Mouse (Mus musculus) right cerebral cortex, postnatal 14 days (tissue): ENCODE data around the gene Arid2.

Experiments used
- DNase-seq: peaks from one replicate; pipeline ENCODE4 v3.0.0; 2022

Arid2 gene

DNA sequence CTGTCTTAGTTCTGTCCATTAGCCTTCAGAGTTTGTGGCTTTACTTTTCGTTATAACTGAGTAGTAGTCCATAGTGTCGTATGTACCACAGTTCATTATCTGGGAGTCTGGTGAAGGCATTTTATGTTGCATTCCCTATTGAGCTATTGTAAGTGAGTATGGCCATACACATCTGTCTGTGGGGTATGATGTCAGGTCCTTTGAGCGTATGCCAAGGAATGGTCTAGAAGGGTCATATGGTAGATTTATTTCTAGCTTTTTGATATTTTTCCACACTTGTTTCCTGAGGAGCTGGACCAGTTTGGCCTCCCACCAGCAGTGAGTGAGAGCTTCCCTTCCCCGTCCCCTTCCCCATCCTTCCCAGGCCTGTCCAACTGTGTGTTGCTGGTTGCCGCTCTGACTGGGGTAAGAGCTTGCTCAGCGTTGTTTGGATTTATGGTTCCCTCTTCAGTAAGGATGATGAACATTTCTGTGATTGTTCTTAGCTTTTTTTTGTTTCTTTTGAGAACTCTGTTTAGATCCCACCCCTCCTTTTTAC is 58.1 kb downstream of the Arid2 start:
- DNase-seq, result no peak

DNA sequence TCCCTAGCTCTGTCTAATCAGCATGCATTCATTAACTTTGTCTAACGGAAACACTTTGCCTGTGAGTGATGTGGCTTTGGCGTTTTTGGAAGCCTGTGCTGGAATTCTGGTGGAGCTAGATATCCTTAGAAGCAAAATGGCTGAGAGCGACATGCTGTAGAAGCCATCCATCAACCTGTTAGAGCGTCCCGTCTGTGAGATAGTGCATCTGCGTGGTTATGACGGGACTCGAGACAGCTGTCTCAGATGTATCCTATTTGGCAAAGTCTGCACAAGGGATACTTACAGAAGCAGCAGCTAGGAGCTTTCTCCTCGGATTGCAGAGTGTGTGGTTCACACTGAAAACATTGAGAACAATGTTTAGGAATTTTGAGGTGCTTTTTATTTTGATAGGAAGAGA is 64.1 kb downstream of the Arid2 start:
- no peak for DNase-seq

DNA sequence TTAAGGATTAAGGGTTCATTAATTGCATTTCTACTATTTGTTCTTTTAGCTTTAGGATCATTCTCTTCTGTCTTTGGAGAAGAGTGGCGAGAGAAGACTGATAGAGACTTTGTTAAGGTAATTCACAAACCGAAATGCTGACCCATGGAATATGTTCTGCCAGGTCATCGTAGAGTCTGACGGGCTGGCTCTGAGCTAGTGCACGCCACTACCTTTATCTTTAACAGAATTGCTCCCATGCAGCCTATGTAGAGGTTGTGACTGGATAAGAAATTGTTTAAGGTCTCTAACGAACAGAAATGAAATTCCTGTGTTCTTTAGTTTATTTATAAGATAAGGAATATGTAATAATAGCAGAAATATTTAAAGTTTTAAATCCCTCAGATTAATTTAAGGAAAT is 71.6 kb downstream of the Arid2 start:
- no peak for DNase-seq

DNA sequence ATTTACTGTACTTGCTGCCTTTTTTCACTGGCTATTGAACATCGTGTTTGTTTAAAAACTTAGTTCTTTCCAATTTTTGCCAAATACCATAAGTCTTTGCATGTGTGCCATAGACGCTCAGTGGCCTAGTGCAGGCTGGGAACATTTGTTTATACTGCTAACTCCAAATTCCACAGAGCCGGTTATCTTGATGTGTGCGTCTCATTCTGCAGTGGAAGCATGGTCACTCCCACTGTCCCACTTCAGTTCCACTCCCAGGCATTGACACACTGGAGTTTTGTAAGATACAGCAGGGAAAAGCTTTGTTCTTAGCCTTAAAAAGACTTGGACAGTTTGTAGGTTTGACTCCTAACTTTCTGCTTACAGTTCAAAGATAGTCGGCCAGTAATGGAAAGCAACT is 73.3 kb downstream of the Arid2 start:
- DNase-seq, result no peak

DNA sequence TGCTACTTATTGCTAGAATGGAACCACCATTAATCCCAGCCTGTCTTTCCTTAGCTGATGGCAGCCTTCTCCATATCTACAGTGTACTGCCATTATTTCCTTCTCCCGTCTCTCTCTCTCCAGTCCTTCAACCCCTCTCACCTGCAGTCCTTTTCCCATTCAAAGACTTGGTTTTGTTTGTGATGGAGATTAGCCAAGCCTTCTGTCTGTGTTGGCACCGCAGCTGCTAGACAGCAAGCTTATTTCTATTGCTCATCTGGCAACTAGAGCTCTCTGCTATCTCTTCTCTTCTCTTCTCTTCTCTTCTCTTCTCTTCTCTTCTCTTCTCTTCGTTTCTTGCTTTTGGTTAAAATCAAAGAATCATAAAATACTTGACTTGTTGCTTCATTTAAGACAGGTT is 78.0 kb downstream of the Arid2 start:
- DNase-seq, result no peak

DNA sequence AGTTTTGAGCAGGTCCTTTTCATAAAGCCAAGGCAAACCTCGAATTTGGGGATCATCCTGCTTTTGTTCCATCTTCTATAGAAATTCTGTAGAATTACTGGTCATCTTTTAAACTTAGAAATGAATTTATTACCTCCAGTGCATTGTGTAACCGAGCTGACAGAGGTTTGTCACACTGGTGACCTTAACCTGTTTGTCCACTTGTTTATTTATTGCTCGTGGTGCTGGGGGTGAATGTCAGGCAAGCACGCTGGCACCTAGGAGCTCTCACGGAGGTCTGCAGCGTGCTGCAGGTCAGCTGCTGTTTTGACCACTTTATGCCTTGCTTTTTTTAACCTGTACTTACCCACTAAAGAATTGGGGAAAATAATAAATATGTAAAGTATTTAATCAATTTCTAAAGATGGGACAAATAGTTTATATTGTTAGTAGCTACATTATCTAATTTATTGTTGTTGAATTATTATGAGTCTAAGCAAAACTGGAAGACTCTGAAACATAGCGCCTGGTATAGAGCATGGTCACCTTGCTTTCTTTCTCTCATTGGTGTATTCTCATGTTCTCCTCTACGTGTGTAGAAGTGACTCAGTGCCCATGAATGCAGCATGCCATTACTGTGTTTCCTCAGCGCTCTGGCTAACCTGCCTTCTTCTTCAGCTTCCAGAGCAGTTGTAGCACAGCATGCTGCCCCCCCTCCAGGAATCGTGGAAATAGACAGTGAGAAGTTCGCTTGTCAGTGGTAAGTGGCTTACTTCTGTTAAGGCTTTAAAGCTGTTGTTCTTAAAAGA is 79.1 kb downstream of the Arid2 start:
- no peak for DNase-seq

DNA sequence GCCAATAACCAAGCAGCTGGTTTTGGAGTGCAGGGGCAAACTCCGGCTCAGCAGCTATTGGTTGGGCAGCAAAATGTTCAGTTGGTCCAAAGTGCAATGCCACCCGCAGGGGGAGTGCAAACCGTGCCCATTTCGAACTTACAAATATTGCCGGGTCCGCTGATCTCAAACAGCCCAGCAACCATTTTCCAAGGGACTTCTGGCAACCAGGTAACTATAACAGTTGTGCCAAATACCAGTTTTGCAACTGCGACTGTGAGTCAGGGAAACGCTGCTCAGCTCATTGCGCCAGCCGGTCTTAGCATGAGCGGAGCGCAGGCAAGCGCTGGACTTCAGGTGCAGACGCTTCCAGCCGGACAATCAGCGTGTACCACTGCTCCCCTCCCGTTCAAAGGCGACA is 84.0 kb downstream of the Arid2 start:
- DNase-seq, result no peak

DNA sequence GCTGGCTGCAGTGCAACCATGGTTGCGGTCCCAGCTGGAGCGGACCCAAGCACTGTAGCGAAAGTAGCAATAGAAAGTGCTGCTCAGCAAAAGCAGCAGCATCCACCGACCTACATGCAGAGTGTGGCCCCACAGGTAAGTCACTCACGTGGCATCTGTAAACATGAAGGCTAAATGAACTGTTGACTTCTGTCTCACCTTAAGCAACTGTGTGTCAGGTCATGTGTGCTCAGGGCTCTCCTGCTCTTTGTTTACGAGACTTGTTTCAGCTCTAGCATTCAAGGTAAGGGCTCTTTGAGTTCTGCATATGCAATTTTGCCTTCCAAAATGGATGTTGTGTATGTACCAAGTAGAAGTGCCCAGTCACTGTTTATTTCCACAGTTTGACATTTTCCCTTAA is 85.3 kb downstream of the Arid2 start:
- no peak for DNase-seq

DNA sequence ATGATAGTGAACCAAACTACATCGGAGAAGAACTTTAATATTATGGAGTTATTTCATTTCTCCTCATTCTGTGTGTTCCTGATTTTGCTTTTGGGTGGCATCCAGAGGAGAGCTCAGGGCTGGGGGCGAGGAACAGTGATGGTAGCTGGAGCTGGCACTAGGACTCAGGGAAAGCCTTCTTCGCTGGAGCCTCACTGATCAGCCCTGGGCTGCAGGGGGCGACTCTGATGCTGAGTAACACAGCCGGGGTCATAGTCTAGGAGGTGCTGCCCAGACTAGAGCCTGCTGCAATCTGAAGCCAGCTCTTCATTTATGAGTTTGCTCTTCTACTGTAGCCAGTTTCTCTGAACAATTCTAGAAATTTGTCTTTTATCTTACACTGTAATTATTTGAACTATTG is 85.8 kb downstream of the Arid2 start:
- no peak for DNase-seq

DNA sequence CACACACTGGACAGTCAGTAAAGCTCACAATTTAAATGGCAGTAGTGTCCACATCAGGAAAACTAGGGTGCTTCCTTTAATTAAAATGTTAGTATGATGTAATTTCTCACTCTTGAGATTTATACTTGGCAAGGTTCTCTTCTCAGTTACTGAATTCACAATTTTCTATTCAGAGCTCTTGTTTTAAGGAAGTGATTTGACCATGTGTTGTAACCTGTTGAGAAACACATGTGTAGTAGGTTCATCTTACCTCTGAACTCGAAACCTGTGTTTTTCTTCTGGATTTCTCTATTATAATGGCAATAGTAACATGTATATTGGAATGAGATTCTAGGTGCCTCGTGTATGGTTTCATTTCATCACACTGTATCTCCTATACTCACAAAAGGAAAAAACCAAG is 88.9 kb downstream of the Arid2 start:
- no peak for DNase-seq

DNA sequence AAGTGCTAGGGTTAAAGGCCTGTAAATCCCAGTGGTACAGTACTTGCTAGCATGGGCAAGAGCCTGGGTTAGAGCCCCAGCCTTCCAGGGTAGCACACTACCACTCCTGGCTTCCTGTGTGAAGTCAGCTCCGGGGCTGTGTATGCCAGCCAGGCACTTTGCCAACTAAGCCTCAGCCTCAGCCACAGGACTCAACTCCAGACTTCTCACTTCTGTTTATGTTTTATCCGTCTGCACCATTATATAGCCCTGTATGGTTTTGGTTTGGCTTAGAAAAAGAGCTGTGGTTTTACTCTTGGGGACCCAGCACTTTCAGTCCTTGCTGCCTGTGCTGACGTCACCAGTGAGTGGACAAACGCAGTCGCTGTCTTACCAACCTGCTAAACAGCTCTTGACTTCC is 89.9 kb downstream of the Arid2 start:
- DNase-seq, result peak; percentile 27

DNA sequence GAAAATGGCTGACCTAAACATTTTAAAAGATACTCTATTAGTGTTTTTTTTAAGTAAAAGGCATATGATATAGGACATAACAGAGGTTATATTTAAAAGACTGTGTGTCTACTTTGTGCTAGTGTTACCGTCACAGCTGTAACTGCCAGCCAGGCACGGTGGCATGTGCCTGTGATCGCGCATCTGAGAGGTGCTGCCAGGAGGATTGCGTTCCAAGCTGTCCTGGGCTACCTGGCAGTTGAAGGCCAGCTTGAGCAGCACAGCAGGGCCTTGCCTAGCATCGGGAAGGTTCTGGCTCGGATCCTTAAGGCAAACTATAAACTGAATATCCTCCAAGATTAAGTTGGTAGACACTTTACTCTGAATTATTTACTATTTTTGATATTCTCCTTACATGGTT is 90.4 kb downstream of the Arid2 start:
- no peak for DNase-seq

DNA sequence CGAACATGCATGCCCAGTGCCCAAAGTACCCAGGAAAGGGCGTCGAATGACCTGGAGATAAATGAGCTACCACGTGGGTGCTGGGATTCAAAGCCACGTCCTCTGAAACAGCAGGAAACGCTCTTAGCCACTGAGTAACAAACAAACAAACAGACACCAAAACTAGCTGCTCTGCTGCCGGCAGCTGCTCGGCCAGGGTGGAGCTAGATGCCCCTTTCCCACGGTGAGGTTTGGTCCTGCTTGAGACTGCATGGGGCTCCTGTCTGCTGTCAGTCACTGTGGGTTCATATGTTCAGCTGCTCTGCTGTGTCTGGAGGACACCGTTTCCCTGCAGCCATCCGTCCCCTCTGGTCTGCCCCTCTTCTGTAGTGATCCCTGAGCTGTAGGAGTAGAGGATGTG is 94.9 kb downstream of the Arid2 start:
- no peak for DNase-seq

DNA sequence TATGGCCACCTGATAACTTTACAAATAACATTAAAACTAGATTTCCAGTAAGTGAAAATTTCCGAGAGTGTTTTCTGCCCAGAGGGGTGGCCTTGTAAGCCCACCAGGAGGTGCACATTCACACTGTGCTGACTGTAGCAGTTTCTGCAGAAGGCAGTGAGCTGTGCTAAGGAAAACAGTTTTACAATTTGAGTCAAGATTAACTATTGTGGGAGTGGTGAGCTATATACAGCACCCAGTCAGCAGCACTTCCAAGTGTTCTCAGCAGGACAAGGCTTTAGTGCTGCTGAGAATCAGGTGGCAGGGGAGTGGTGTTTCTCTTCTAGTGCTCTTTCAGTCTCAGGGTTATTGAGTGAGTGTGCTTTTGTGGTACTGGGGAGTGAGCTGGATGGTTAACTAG is 101.2 kb downstream of the Arid2 start:
- DNase-seq, result no peak

DNA sequence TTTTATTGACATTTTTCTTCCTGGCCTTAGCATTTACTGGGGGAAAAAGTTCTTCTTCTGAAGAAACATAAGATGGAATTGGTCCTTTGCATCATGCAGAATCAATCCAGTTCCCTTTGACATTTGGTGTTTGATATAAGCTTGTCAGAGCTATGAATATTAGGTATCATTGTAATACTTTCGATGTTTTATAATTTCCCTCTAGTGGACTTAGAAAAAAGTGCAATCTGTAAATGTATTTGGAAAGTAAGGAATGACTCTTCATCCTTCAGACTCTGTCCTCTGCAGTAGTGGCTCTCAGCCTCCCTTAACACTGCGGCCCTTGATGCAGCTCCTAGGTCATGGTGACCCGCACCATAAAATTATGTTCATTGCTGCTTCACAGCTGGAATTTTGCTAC is 105.6 kb downstream of the Arid2 start:
- no peak for DNase-seq

DNA sequence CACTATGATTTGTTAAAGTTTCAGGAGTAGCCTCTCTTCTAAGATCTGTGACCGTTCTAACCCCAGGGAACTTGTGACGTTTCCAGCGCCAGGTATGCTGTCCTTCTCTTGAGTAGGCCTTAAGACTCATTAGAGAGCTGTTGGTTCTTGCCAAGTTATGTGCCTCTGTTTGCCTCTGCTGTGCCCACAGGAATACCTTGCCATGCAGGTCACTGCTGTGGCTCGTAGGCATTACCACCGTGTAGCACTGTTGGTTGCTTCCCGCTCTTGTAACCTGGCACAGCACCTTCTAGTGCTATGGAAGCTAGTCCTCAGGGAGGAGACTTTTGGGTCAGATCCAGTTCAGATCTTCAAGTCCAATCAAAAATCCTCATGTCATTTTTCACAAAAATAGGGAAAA is 107.8 kb downstream of the Arid2 start:
- DNase-seq, result no peak

DNA sequence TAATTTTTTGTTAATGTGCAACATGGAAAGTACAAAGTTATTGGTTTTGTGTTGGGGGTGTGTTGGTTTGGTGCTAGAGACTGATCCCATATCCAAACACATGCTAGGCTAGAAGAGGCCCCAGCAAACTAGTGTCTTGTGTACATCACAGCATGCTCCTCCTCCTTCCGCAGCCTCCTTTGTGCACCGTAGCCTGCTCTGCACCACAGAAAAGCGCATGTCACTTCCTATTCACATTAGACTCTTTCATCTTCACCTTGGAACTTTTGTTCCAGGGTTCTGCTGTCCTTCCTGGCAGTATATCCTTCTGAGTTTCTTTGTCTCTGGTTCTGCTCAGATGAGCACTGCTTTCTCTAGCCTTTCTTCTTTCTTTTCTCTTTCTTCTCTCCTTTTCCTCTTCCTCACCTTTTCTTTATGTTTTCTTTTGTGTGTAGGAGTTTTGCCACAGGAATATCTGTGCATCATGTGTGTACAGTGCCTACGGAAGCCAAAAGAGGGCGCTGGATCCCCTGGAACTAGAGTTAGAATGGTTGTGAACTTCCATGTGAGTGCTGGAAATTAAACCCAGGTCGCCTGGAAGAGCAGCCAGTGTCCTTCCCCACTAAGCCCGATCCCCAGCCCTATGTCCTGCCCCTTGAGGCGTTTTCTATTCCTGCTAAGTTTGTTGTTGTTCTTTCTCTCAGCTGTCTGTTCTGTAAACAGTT is 109.5 kb downstream of the Arid2 start:
- no peak for DNase-seq

DNA sequence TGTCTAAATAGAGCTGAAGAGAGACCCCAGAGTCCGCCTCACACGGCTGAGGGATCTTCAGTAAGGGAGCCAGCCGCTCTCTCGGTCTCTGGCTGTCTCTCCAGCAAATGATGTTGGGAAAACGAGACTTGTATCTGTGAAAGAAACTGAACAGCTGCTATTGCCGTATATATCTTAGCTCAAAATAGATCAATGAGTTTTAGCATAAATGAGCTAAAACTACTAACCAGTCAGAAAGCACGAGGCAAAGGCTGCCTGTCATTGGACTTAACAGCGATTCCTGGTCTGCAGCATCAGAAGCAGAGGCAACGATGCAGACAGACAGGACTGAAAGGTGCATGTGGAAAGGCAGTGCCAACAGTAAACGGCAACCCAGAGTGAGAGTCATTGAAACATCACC is 111.0 kb downstream of the Arid2 start:
- no peak for DNase-seq

DNA sequence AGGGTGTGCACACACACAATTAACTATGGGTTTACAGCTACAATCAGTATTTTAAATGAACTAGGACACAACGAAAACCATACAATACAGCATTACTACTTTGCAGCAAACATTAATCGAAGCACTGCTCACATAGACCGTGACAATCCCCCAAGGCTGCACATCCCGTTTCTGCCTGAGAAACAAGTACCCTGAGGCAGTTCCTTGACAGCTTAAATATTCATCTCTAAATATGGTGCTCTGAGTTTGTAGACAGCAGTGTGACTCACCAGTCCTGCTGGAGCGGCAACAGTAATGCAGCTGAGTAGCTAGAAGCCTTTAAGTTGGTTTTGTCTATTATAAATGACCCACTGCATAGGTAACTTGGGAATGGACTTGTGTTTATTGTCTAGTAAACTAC is 118.2 kb downstream of the Arid2 start:
- no peak for DNase-seq

DNA sequence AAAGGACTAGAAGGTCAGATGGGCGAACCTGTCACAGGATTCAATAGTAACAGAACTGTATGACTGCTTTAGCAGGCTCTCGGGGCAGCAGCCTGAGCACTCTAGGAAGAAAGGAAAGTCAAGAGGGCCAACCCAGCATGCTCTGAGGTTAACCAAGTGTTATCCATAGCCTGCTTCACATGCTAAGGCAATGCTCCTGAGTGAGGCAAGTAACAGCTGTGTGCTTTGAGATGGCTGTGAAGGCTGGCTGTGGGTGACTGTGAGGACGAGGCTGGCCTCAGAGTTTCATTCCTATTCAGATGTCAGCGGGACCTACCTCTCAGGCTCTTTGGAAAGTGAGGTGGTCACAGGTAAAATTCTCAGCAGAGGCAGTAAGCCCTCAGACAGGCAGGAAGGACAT is 118.9 kb downstream of the Arid2 start:
- DNase-seq, result no peak

DNA sequence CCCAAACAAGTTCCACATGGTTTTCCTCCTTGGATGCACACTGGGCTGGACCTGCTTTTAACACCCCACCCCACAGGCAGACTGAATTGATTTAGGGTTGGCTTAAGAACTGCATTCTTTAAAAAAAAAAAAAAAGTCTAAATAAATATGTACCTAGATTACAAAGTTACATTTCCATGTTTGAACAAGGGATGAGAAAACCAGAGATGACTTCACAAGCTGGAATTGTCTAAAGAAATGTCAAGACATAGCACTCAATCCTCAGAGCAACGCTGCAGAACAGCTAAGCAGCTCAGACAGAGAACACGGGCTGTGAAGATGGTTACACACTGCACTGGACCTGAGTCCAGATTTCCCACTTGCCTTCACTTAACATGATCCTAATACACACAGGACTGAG is 119.8 kb downstream of the Arid2 start:
- no peak for DNase-seq

DNA sequence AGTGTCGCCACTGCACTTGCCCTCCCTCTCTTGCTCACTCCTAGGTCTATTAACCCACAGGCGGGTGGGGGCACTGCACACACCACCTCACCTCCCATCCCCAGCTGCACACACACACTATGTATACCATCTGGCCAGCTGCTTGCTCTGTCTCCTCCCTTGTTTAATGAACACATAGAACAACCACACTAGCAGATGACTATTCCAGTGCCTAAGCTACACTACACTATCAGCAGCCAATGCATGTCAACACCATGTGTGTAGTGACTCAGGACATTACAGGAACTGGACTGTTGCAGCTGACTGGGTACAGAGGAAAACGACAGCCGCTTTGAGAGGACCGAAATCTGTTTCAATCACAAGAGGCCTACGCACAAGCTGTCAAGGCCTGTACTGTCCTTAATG is 121.4 kb downstream of the Arid2 start:
- DNase-seq, result no peak

DNA sequence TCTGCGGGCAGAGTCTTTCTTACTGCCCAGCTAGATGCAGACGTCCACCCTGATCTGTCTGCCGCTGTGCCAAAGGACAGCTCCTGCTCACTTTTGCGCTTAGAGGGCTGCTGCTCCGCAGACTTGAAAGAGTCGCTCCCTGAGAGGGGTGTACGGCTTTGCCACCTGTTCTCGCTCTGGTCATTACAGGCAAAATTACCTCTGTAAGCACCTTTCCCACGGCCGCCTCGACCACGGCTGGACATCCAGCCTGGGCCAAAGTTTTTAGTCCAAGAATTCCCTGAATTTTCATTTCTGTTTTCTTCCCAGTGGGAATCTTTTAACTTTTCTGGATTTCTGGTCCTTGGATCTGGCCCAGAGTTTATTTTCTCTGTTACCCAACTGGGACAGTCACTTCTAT is 130.8 kb downstream of the Arid2 start:
- no peak for DNase-seq

DNA sequence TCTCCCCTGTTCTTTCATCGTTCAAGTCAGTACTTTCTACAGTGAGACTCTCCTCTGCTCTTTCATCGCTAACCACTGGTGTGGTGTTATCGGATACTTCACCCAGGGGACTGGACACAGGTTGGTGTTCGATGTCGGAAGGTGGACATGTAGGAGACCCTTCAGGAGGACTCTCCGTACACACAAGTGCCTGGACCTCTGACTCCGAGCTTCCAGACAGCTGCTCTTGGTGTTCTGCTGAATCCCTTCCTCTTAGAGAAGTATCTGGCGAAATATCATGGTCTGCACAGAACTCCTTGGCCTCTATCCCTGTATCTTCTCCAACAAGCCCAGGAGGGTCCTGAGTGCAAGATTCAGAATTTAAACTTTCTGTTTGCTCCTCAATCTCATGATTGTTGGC is 132.6 kb downstream of the Arid2 start:
- no peak for DNase-seq

DNA sequence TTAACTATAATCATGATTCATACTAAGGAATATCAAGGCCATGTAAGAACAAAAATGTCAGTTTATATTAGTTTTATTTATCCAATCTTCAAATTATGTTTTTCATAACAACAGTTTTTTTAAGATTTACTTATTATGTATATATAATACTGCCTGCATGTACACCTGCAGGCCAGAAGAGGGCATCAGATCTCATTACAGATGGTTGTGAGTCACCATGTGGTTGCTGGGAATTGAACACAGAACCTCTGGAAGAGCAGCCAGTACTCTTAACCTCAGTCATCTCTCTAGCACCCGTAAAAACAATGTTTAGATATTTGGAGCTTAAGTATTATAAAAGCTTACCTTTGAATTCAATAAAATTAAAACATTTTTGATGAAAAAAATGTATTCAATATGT is 146.9 kb downstream of the Arid2 start:
- DNase-seq, result no peak
